In the genomic region with DNA sequence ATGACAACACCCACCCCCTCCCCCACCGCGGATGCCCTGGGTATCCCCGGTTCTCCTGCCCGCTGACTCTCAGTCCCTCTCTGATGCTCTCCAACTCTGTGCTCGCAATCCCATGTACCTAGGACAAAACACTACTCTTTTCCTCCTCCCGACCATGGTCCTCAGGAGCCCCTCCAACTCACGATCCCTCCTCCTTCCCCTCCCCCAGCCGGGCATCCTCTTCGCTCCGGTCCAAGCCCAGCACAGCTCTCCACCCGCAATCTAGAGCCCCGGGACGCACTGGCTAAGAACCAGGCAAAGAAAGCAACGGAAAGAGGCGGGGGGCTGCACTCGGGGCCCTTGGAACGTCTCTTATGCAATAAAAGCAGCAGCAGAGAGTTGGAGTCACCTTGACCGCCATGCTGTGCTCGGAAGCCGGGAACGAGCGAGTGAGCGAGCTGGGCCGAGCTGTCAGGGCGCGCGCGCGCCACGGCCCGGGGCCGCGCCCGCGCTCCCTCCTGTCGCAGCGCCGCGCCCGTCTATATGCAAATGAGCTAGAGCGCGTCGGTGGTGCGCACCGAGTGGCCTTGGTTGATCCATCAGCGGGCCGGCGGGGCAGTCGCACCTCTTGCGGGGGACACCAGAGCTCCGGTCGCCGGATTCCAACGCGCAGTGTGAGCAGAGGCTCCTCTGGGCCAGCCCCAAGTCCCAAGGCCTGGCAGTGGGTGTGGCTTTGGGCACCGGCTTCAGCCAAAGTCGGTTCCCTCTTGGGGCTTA, we compare ENCODE assay signal across 8 mouse cellular contexts. TPM values are rescaled to one million over a fixed set of nuclear protein-coding genes. Genes with fewer than 3 reads are reported as not detected.
DNase-seq lines count a peak whose midpoint lies in the region; ATAC-seq and TF ChIP-seq lines count a peak whose summit lies in the region.

A gene (minus strand): TSS at position 625 of the 756 bp plus-strand sequence.

- no peaks in the 10 kb centered on the region for H3K36me3 ChIP-seq in E14TG2a.4 (ENCODE audit: insufficient read depth, low read length)
- H3K36me3 ChIP-seq in forebrain, embryonic 12.5 days (replicated peaks): no peaks in the 10 kb centered on the region
- H3K36me3 ChIP-seq in heart, embryonic 16.5 days (ENCODE audit: control insufficient read depth, insufficient read depth): peaks cover 2% of the 10 kb centered on the region; the same call in 1 of the 2 replicates
- H3K36me3 ChIP-seq in liver, embryonic 15.5 days (replicated peaks): no peaks in the 10 kb centered on the region
- H3K36me3 ChIP-seq in neural tube, embryonic 11.5 days (ENCODE audit: control insufficient read depth, insufficient read depth, low read length): no peaks in the 10 kb centered on the region
- no peaks in the 10 kb centered on the region for H3K36me3 ChIP-seq in stomach, embryonic 16.5 days (ENCODE audit: control insufficient read depth, insufficient read depth, low read length)

- H3K4me2 ChIP-seq in forebrain, embryonic 12.5 days: peak within 1 kb of the TSS; percentile 71
- H3K4me2 ChIP-seq in heart, embryonic 16.5 days (ENCODE audit: low read depth, low read length): peak within 1 kb of the TSS; percentile 81
- peak within 1 kb of the TSS; percentile 87 for H3K4me2 ChIP-seq in liver, embryonic 15.5 days
- H3K4me2 ChIP-seq in neural tube, embryonic 11.5 days (ENCODE audit: low read depth): peak within 1 kb of the TSS; percentile 50
- peak within 1 kb of the TSS; percentile 59 for H3K4me2 ChIP-seq in stomach, embryonic 16.5 days (ENCODE audit: low read depth, low read length)

- peak within 1 kb of the TSS; percentile 75 for H3K27ac ChIP-seq in forebrain, embryonic 12.5 days
- H3K27ac ChIP-seq in heart, embryonic 16.5 days (ENCODE audit: low read length): peak within 1 kb of the TSS; percentile 97
- H3K27ac ChIP-seq in liver, embryonic 15.5 days (replicated peaks): peak within 1 kb of the TSS; percentile 93
- 0 out of 2 replicates have a peak within 1 kb of the TSS, but pooled peaks have one; percentile 2 for H3K27ac ChIP-seq in neural tube, embryonic 11.5 days (ENCODE audit: low read depth, low read length)
- peak within 1 kb of the TSS; percentile 72 for H3K27ac ChIP-seq in stomach, embryonic 16.5 days (ENCODE audit: low read length)

- under 1% methylated on average over 57 of the region's 57 CpGs for WGBS in forebrain, embryonic 12.5 days
- WGBS in heart, embryonic 16.5 days: under 1% methylated on average over 57 of the region's 57 CpGs
- under 1% methylated on average over 57 of the region's 57 CpGs for WGBS in liver, embryonic 15.5 days (ENCODE audit: insufficient replicate concordance)
- WGBS in neural tube, embryonic 11.5 days: under 1% methylated on average over 57 of the region's 57 CpGs
- under 1% methylated on average over 57 of the region's 57 CpGs for WGBS in stomach, embryonic 16.5 days

- no peak for TF ChIP-seq CTCF in E14TG2a.4 (conservative IDR thresholded peaks at IDR 0.05; ENCODE audit: low read length)

- peak; percentile 85 for DNase-seq in c-Kit-positive CD71-positive TER-119-positive erythroid progenitor cells, embryonic 14.5 days (ENCODE audit: low spot score)
- peak; percentile 79 to 84 for DNase-seq in kidney, postnatal 36 days
- peak; percentile 88 for DNase-seq in neural tube, embryonic 11.5 days (ENCODE audit: low spot score)

- no peaks in the 10 kb centered on the region for H3K9me3 ChIP-seq in E14TG2a.4 (ENCODE audit: low read length)
- no peaks in the 10 kb centered on the region for H3K9me3 ChIP-seq in forebrain, embryonic 12.5 days
- H3K9me3 ChIP-seq in heart, embryonic 16.5 days (replicated peaks; ENCODE audit: control insufficient read depth, low read length): no peaks in the 10 kb centered on the region
- no peaks in the 10 kb centered on the region for H3K9me3 ChIP-seq in liver, embryonic 15.5 days (replicated peaks)
- H3K9me3 ChIP-seq in neural tube, embryonic 11.5 days (ENCODE audit: control insufficient read depth, low read length): no peaks in the 10 kb centered on the region
- H3K9me3 ChIP-seq in stomach, embryonic 16.5 days (replicated peaks; ENCODE audit: control insufficient read depth, low read length): no peaks in the 10 kb centered on the region

- H3K9ac ChIP-seq in forebrain, embryonic 12.5 days: peak within 1 kb of the TSS; percentile 82
- H3K9ac ChIP-seq in heart, embryonic 16.5 days (ENCODE audit: low read length): peak within 1 kb of the TSS; percentile 95
- peak within 1 kb of the TSS; percentile 77 for H3K9ac ChIP-seq in liver, embryonic 15.5 days
- H3K9ac ChIP-seq in neural tube, embryonic 11.5 days (ENCODE audit: low read length): peak within 1 kb of the TSS; percentile 65
- peak within 1 kb of the TSS; percentile 85 for H3K9ac ChIP-seq in stomach, embryonic 16.5 days (ENCODE audit: low read length)

- H3K4me1 ChIP-seq in E14TG2a.4 (replicated peaks; ENCODE audit: low read depth, low read length): peaks cover 40% of the 10 kb centered on the region
- peaks cover 16% of the 10 kb centered on the region for H3K4me1 ChIP-seq in forebrain, embryonic 12.5 days
- peaks cover 13% of the 10 kb centered on the region for H3K4me1 ChIP-seq in heart, embryonic 16.5 days (ENCODE audit: control insufficient read depth, insufficient read depth, low read length)
- peaks cover 23% of the 10 kb centered on the region for H3K4me1 ChIP-seq in liver, embryonic 15.5 days (replicated peaks)
- 0 out of 2 replicates have a peak, but pooled peaks cover 3% of the 10 kb centered on the region for H3K4me1 ChIP-seq in neural tube, embryonic 11.5 days (ENCODE audit: control insufficient read depth, insufficient read depth, low read length)
- H3K4me1 ChIP-seq in stomach, embryonic 16.5 days (ENCODE audit: control insufficient read depth, insufficient read depth, low read length): 0 out of 2 replicates have a peak, but pooled peaks cover 6% of the 10 kb centered on the region

- H3K27me3 ChIP-seq in E14TG2a.4 (ENCODE audit: insufficient read depth, low read length): no peaks in the 10 kb centered on the region
- H3K27me3 ChIP-seq in forebrain, embryonic 12.5 days: peaks cover 4% of the 10 kb centered on the region; the same call in 1 of the 2 replicates
- no peaks in the 10 kb centered on the region for H3K27me3 ChIP-seq in heart, embryonic 16.5 days (ENCODE audit: control insufficient read depth, insufficient read depth, low read length)
- no peaks in the 10 kb centered on the region for H3K27me3 ChIP-seq in liver, embryonic 15.5 days
- H3K27me3 ChIP-seq in neural tube, embryonic 11.5 days (ENCODE audit: control insufficient read depth, insufficient read depth, low read length): no peaks in the 10 kb centered on the region
- no peaks in the 10 kb centered on the region for H3K27me3 ChIP-seq in stomach, embryonic 16.5 days (ENCODE audit: control insufficient read depth, insufficient read depth, low read length)

- peak within 1 kb of the TSS; percentile 92 for H3K4me3 ChIP-seq in E14TG2a.4 (replicated peaks; ENCODE audit: low read length)
- peak within 1 kb of the TSS; percentile 64 for H3K4me3 ChIP-seq in forebrain, embryonic 12.5 days (replicated peaks)
- peak within 1 kb of the TSS; percentile 94 for H3K4me3 ChIP-seq in heart, embryonic 16.5 days (ENCODE audit: low read length)
- H3K4me3 ChIP-seq in liver, embryonic 15.5 days (replicated peaks): peak within 1 kb of the TSS; percentile 86
- H3K4me3 ChIP-seq in neural tube, embryonic 11.5 days (ENCODE audit: low read depth, low read length): peak within 1 kb of the TSS; percentile 63
- H3K4me3 ChIP-seq in stomach, embryonic 16.5 days (replicated peaks; ENCODE audit: low read length): peak within 1 kb of the TSS; percentile 78

- peak; percentile 95 for ATAC-seq in forebrain, embryonic 12.5 days (ENCODE audit: low FRiP score)
- ATAC-seq in heart, embryonic 16.5 days (replicated peaks; ENCODE audit: extremely low read depth, insufficient read depth, low FRiP score): peak; percentile 95
- peak; percentile 100 for ATAC-seq in liver, embryonic 15.5 days (ENCODE audit: insufficient read depth)
- peak; percentile 91 for ATAC-seq in neural tube, embryonic 11.5 days (ENCODE audit: insufficient read depth, low FRiP score, low TSS enrichment)
- peak; percentile 95 for ATAC-seq in stomach, embryonic 16.5 days (ENCODE audit: insufficient read depth, low FRiP score)

RNA-seq across cellular contexts. Expression of the gene that starts here (rescaled TPM):
- 53.8 and 61.2 TPM in 2 replicates for polyA plus RNA-seq in forebrain, embryonic 12.5 days (2016; fragmentation: Nextera tagmentation; extraction: Ambion mirVana)
- 126 TPM in 2 replicates for polyA plus RNA-seq in heart, embryonic 16.5 days (2015; fragmentation: Nextera tagmentation; extraction: Ambion mirVana)
- polyA plus RNA-seq in liver, embryonic 15.5 days (2015; fragmentation: Nextera tagmentation; extraction: Ambion mirVana): 25.5 and 25.6 TPM in 2 replicates
- 34.9 and 40.4 TPM in 2 replicates for polyA plus RNA-seq in neural tube, embryonic 11.5 days (2014; fragmentation: Nextera tagmentation; extraction: Ambion mirVana)
- polyA plus RNA-seq in stomach, embryonic 16.5 days (2015; fragmentation: Nextera tagmentation; extraction: Ambion mirVana): 43.6 TPM in 2 replicates

Comparison
In these comparisons a context has a peak if more than half of its experiments do, and no peak if none do; other contexts are left out.
1. Peak in every context shown above with its lines: DNase-seq, ATAC-seq, H3K4me3 ChIP-seq and H3K27ac ChIP-seq.
2. H3K27ac ChIP-seq: peak in every context shown above with its lines; median percentile 97 in heart, embryonic 16.5 days; 93 in liver, embryonic 15.5 days; 75 in forebrain, embryonic 12.5 days; 72 in stomach, embryonic 16.5 days; 2 in neural tube, embryonic 11.5 days.